Comparison of ENCODE assay signal across 27 mouse cellular contexts in genomic region chr13:93553271-93553670, GRCm38 (mm10). TPM values are rescaled to one million over a fixed set of nuclear protein-coding genes. Genes with fewer than 3 reads are reported as not detected.
A peak's percentile ranks its signal among the peaks of the same experiment; 100 is the strongest.
DNase-seq lines count a peak whose midpoint lies in the region; ATAC-seq and TF ChIP-seq lines count a peak whose summit lies in the region.
"Had no signal": no experiment of that assay in that cellular context is flagged by ENCODE, and none has a peak within 500 bp of the region (broad histone marks: within the 10 kb centered on the region; RNA-seq: fewer than 3 reads in every experiment).

No protein-coding gene starts in this region.

- TF ChIP-seq CTCF in intestine, postnatal 0 days (IDR thresholded peaks at IDR 0.05; ENCODE audit: low read depth), result no peak

- WGBS in intestine, embryonic 15.5 days, result 49% methylated on average over 5 of the region's 5 CpGs
- WGBS in intestine, postnatal 0 days, result 28% methylated on average over 5 of the region's 5 CpGs
- WGBS in stomach, embryonic 16.5 days, result 47% methylated on average over 5 of the region's 5 CpGs

- peak; percentile 61; the same call in 1 of the 2 replicates for ATAC-seq in intestine, embryonic 15.5 days
- ATAC-seq in intestine, postnatal 0 days, result no peak
- ATAC-seq in stomach, embryonic 16.5 days (ENCODE audit: insufficient read depth, low FRiP score), result no peak
- ATAC-seq in monocyte, adult 5-6 weeks (replicated peaks; ENCODE audit: insufficient number of reproducible peaks, low FRiP score, low TSS enrichment, poor library complexity, severe bottlenecking), result no peak
- ATAC-seq: CD4-positive, CD25-positive, alpha-beta regulatory T cell, adult 4 months; forebrain, embryonic 13.5 days; forebrain, embryonic 16.5 days; hindbrain, postnatal 0 days; inflammation-experienced regulatory T-cells, adult 6 months had no signal

- H3K4me3 ChIP-seq in intestine, embryonic 15.5 days (replicated peaks), result no peak overlapping the region
- no peak overlapping the region for H3K4me3 ChIP-seq in intestine, postnatal 0 days (ENCODE audit: low read depth, low read length)
- no peak overlapping the region for H3K4me3 ChIP-seq in stomach, embryonic 16.5 days (replicated peaks; ENCODE audit: low read length)
- H3K4me3 ChIP-seq: embryonic facial prominence, embryonic 12.5 days; erythroblast, embryonic 14.5 days; forebrain, embryonic 10.5 days; forebrain, embryonic 13.5 days; gastrocnemius, adult 2 months; heart, adult 2 months; heart, embryonic 10.5 days; heart, embryonic 13.5 days had no signal

- no peaks in the 10 kb centered on the region for H3K27me3 ChIP-seq in intestine, embryonic 15.5 days (replicated peaks)
- no peaks in the 10 kb centered on the region for H3K27me3 ChIP-seq in intestine, postnatal 0 days (replicated peaks; ENCODE audit: control insufficient read depth, insufficient read depth, low read length)
- H3K27me3 ChIP-seq in stomach, embryonic 16.5 days (ENCODE audit: control insufficient read depth, insufficient read depth, low read length), result no peaks in the 10 kb centered on the region
- H3K27me3 ChIP-seq: embryonic facial prominence, embryonic 12.5 days; forebrain, embryonic 13.5 days; heart, embryonic 13.5 days had no signal

- no peak overlapping the region for H3K4me2 ChIP-seq in intestine, embryonic 15.5 days (replicated peaks)
- H3K4me2 ChIP-seq in intestine, postnatal 0 days (replicated peaks; ENCODE audit: low read depth), result no peak overlapping the region
- no peak overlapping the region for H3K4me2 ChIP-seq in stomach, embryonic 16.5 days (ENCODE audit: low read depth, low read length)
- H3K4me2 ChIP-seq: embryonic facial prominence, embryonic 12.5 days; forebrain, embryonic 13.5 days; heart, embryonic 13.5 days; hindbrain, embryonic 14.5 days had no signal

- H3K36me3 ChIP-seq in intestine, embryonic 15.5 days, result no peaks in the 10 kb centered on the region
- no peaks in the 10 kb centered on the region for H3K36me3 ChIP-seq in intestine, postnatal 0 days (ENCODE audit: control insufficient read depth, insufficient read depth)
- no peaks in the 10 kb centered on the region for H3K36me3 ChIP-seq in stomach, embryonic 16.5 days (ENCODE audit: control insufficient read depth, insufficient read depth, low read length)
- H3K36me3 ChIP-seq: embryonic facial prominence, embryonic 12.5 days; forebrain, embryonic 10.5 days; heart, embryonic 10.5 days; heart, embryonic 13.5 days had no signal

- DNase-seq in urinary bladder, postnatal 25 days (ENCODE audit: low spot score), result peak; percentile 23
- no peak for DNase-seq in urinary bladder, postnatal 4 days (ENCODE audit: low spot score in 2 of 2)
- peak; percentile 85 for DNase-seq in gonadal fat pad, adult 2 months (ENCODE audit: low read depth)
- DNase-seq: adrenal gland, adult 8-10 months; cerebellum, adult 18-20 months; cerebellum, adult 9-10 months; cerebellum, postnatal 14 days; gastrocnemius, adult 2 months; gastrocnemius, postnatal 14 days; heart, adult 2 months; heart, postnatal 14 days; heart, postnatal 4 days had no signal

- no peak overlapping the region for H3K9ac ChIP-seq in intestine, embryonic 15.5 days
- no peak overlapping the region for H3K9ac ChIP-seq in intestine, postnatal 0 days (ENCODE audit: low read depth, low read length)
- no peak overlapping the region for H3K9ac ChIP-seq in stomach, embryonic 16.5 days (ENCODE audit: low read length)
- H3K9ac ChIP-seq: embryonic facial prominence, embryonic 12.5 days; forebrain, embryonic 13.5 days; heart, embryonic 13.5 days; hindbrain, embryonic 14.5 days had no signal

- H3K9me3 ChIP-seq in intestine, embryonic 15.5 days, result no peaks in the 10 kb centered on the region
- no peaks in the 10 kb centered on the region for H3K9me3 ChIP-seq in intestine, postnatal 0 days (ENCODE audit: control insufficient read depth)
- no peaks in the 10 kb centered on the region for H3K9me3 ChIP-seq in stomach, embryonic 16.5 days (replicated peaks; ENCODE audit: control insufficient read depth, low read length)
- H3K9me3 ChIP-seq: embryonic facial prominence, embryonic 12.5 days; forebrain, embryonic 10.5 days; forebrain, embryonic 13.5 days; heart, embryonic 10.5 days; heart, embryonic 13.5 days had no signal

- no peak overlapping the region for H3K27ac ChIP-seq in intestine, embryonic 15.5 days
- H3K27ac ChIP-seq in intestine, postnatal 0 days (ENCODE audit: low read depth, low read length), result no peak overlapping the region
- H3K27ac ChIP-seq in stomach, embryonic 16.5 days (ENCODE audit: low read length), result peak overlapping the region; percentile 50; the same call in 1 of the 2 replicates
- H3K27ac ChIP-seq: embryonic facial prominence, embryonic 12.5 days; forebrain, embryonic 10.5 days; forebrain, embryonic 13.5 days; gastrocnemius, adult 2 months; heart, adult 2 months; heart, embryonic 10.5 days; heart, embryonic 13.5 days; hindbrain, embryonic 14.5 days; hindbrain, postnatal 0 days had no signal

- no peaks in the 10 kb centered on the region for H3K4me1 ChIP-seq in intestine, embryonic 15.5 days (replicated peaks)
- no peaks in the 10 kb centered on the region for H3K4me1 ChIP-seq in intestine, postnatal 0 days (replicated peaks; ENCODE audit: control insufficient read depth, insufficient read depth, low read length)
- H3K4me1 ChIP-seq in stomach, embryonic 16.5 days (ENCODE audit: control insufficient read depth, insufficient read depth, low read length), result no peaks in the 10 kb centered on the region
- H3K4me1 ChIP-seq: embryonic facial prominence, embryonic 12.5 days; forebrain, embryonic 10.5 days; forebrain, embryonic 13.5 days; heart, embryonic 13.5 days had no signal

RNA-seq across cellular contexts. Expression of gene Jmy, which starts 53.7 kb away (rescaled TPM):
- 5.3 and 5.8 TPM in 2 replicates for polyA plus RNA-seq in intestine, embryonic 15.5 days (2015; fragmentation: Nextera tagmentation; extraction: Ambion mirVana)
- 3.3 and 3.8 TPM in 2 replicates for polyA plus RNA-seq in intestine, postnatal 0 days (2015; fragmentation: Nextera tagmentation; extraction: Ambion mirVana)
- 8.6 and 10.8 TPM in 2 replicates for polyA plus RNA-seq in gonadal fat pad, adult 2 months (2012; rRNA removed)
- polyA plus RNA-seq in stomach, embryonic 16.5 days (2015; fragmentation: Nextera tagmentation; extraction: Ambion mirVana), result 2.6 and 3.0 TPM in 2 replicates
- 8.7 to 12.0 TPM (median 9.7 TPM) in 3 replicates for total RNA-seq in monocyte, adult 5-6 weeks (2017)

Comparison
In these comparisons a context has a peak if more than half of its experiments do, and no peak if none do; other contexts are left out.
1. DNase-seq: peak in urinary bladder, postnatal 25 days (single experiment) and gonadal fat pad, adult 2 months (single experiment); none in urinary bladder, postnatal 4 days (0 of 2).